ENCODE assay signal across 30 mouse cellular contexts in the genomic region with DNA sequence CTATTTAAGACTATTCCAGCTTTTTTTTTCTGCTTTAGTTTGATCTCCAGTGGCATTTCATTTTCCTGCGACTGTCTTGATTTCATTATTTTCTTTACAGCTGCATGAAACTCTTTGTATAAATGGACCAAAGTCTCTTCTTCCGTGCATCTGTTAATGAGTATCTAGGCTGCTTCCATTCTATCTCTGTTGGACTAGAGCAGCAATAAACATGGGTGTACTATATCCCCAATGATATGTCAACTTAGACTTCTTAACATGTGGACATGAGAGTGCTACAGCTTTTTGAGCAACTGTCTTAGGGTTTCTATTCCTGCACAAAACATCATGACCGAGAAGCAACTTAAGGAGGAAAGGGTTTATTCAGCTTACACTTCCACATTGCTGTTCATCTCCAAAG.
"Had no signal": no experiment of that assay in that cellular context is flagged by ENCODE, and none has a peak within 500 bp of the region (broad histone marks: within the 10 kb centered on the region; RNA-seq: fewer than 3 reads in every experiment).

No protein-coding gene starts in this region.

- DNase-seq: left cerebral cortex, postnatal 4 days; liver; liver, embryonic 13.5 days; liver, postnatal 0 days; lung, adult 18-20 months; lung, adult 2 months; lung, embryonic 14.5 days; lung, postnatal 10 days; lung, postnatal 14 days; lung, postnatal 36 days; lung, postnatal 4 days; midbrain, embryonic 14.5 days had no signal

- ATAC-seq: liver, embryonic 12.5 days; liver, postnatal 0 days; lung, postnatal 0 days; midbrain, embryonic 13.5 days; midbrain, embryonic 15.5 days; midbrain, embryonic 16.5 days had no signal

- H3K27me3 ChIP-seq: limb, embryonic 12.5 days; limb, embryonic 13.5 days; limb, embryonic 15.5 days; liver, embryonic 12.5 days; liver, embryonic 13.5 days; liver, embryonic 15.5 days; lung, embryonic 15.5 days; megakaryocyte, embryonic 14.5 days; midbrain, embryonic 12.5 days; midbrain, embryonic 13.5 days; midbrain, embryonic 15.5 days; neural tube, embryonic 12.5 days had no signal

- H3K4me1 ChIP-seq: limb, embryonic 10.5 days; limb, embryonic 12.5 days; limb, embryonic 13.5 days; limb, embryonic 15.5 days; liver, embryonic 12.5 days; liver, embryonic 13.5 days; liver, embryonic 15.5 days; lung, embryonic 15.5 days; midbrain, embryonic 12.5 days; midbrain, embryonic 13.5 days; midbrain, embryonic 15.5 days; neural tube, embryonic 12.5 days had no signal

- H3K9ac ChIP-seq: limb, embryonic 12.5 days; limb, embryonic 13.5 days; limb, embryonic 15.5 days; liver, embryonic 12.5 days; liver, embryonic 13.5 days; liver, embryonic 14.5 days; liver, embryonic 15.5 days; liver, postnatal 0 days; lung, embryonic 14.5 days; lung, embryonic 15.5 days; midbrain, embryonic 12.5 days; midbrain, embryonic 13.5 days; midbrain, embryonic 15.5 days; neural tube, embryonic 12.5 days had no signal

- H3K9me3 ChIP-seq: limb, embryonic 10.5 days; limb, embryonic 12.5 days; limb, embryonic 13.5 days; limb, embryonic 15.5 days; liver, embryonic 12.5 days; liver, embryonic 13.5 days; liver, embryonic 15.5 days; lung, embryonic 15.5 days; megakaryocyte, embryonic 14.5 days; midbrain, embryonic 12.5 days; midbrain, embryonic 13.5 days; midbrain, embryonic 15.5 days; neural tube, embryonic 12.5 days had no signal

- H3K4me2 ChIP-seq: limb, embryonic 12.5 days; limb, embryonic 13.5 days; limb, embryonic 15.5 days; liver, embryonic 11.5 days; liver, embryonic 12.5 days; liver, embryonic 13.5 days; liver, embryonic 15.5 days; lung, embryonic 14.5 days; lung, embryonic 15.5 days; midbrain, embryonic 12.5 days; midbrain, embryonic 13.5 days; midbrain, embryonic 15.5 days; neural tube, embryonic 12.5 days had no signal

- H3K27ac ChIP-seq: limb, embryonic 10.5 days; limb, embryonic 12.5 days; limb, embryonic 13.5 days; limb, embryonic 15.5 days; liver, embryonic 12.5 days; liver, embryonic 13.5 days; liver, embryonic 14.5 days; liver, embryonic 15.5 days; lung, embryonic 15.5 days; macrophage; midbrain, embryonic 12.5 days; midbrain, embryonic 13.5 days; midbrain, embryonic 15.5 days; neural tube, embryonic 12.5 days had no signal

- H3K4me3 ChIP-seq: limb, embryonic 10.5 days; limb, embryonic 12.5 days; limb, embryonic 13.5 days; limb, embryonic 15.5 days; liver, embryonic 12.5 days; liver, embryonic 13.5 days; liver, embryonic 15.5 days; lung, embryonic 15.5 days; megakaryocyte, embryonic 14.5 days; midbrain, embryonic 12.5 days; midbrain, embryonic 13.5 days; midbrain, embryonic 15.5 days; myocyte; neural tube, embryonic 12.5 days had no signal
